Mouse (Mus musculus) testis, adult 2 months (tissue): ENCODE measurements around the gene Gapdh. TPM values are rescaled to one million over a fixed set of nuclear protein-coding genes. Genes with fewer than 3 reads are reported as not detected.

Source experiments
- H3K27ac ChIP-seq: fragments of 200-500 bp; 2 replicates; pipeline ENCODE4 v1.5.1; 2012; ENCODE audit warnings: low read depth, low read length; ENCODE audit not compliant: control insufficient read depth, insufficient read depth
- H3K27me3 ChIP-seq: fragments of 200-500 bp; 2 replicates; pipeline ENCODE4 v1.6.1; 2012; ENCODE audit warnings: mild to moderate bottlenecking, low read length, moderate library complexity; ENCODE audit not compliant: control insufficient read depth, insufficient read depth
- H3K36me3 ChIP-seq: fragments of 200-500 bp; 2 replicates; pipeline ENCODE4 v1.6.1; 2012; ENCODE audit warnings: mild to moderate bottlenecking, low read length; ENCODE audit not compliant: control insufficient read depth, insufficient read depth
- H3K4me1 ChIP-seq: fragments of 200-500 bp; 2 replicates; pipeline ENCODE4 v1.6.1; 2012; ENCODE audit warnings: low read length; ENCODE audit not compliant: control insufficient read depth, insufficient read depth
- H3K4me3 ChIP-seq: fragments of 200-500 bp; 2 replicates; pipeline ENCODE4 v1.5.1; 2012; ENCODE audit warnings: low read depth, mild to moderate bottlenecking, low read length, moderate library complexity, mixed read lengths; ENCODE audit not compliant: control insufficient read depth
- CTCF ChIP-seq: fragments of 200-500 bp; IDR thresholded peaks from 2 replicates; pipeline ENCODE4 v1.5.1; 2012; ENCODE audit warnings: low read depth, mild to moderate bottlenecking, inconsistent platforms, low read length, moderate library complexity; ENCODE audit not compliant: control insufficient read depth, insufficient read depth, insufficient replicate concordance
- POLR2A ChIP-seq: fragments of 200-500 bp; IDR thresholded peaks from 2 replicates; pipeline ENCODE4 v1.6.1; 2012; ENCODE audit warnings: low read depth, mild to moderate bottlenecking, inconsistent platforms, low read length, moderate library complexity; ENCODE audit not compliant: control insufficient read depth
- polyA plus RNA-seq: library from polyadenylated mRNA; depleted of rRNA; stranded (reverse); fragments of >200 nt; gene quantifications from 2 replicates; pipeline ENCODE4 v1.2.3, GENCODE M21; 2012

Gapdh gene
- polyA plus RNA-seq, 1 experiment: 274 TPM

- Histone ChIP-seq H3K4me3 (no peak overlapping the region), H3K27me3 (no peaks in the 10 kb centered on the region), H3K36me3 (peaks cover 3% of the 10 kb centered on the region), H3K27ac (peak overlapping the region; percentile 12; the same call in 1 of the 2 replicates), H3K4me1 (peaks cover 15% of the 10 kb centered on the region)
- TF ChIP-seq CTCF (no peak), POLR2A (no peak)
Measured at GRCm38 (mm10) chr6:125160854-125161760, 5.2 kb downstream of the Gapdh start.

- peaks cover 15% of the 10 kb centered on the region for H3K4me1 ChIP-seq
- H3K27me3 ChIP-seq: no peaks in the 10 kb centered on the region
- TF ChIP-seq POLR2A (no peak), CTCF (no peak)
- peaks cover 3% of the 10 kb centered on the region for H3K36me3 ChIP-seq
- H3K27ac ChIP-seq: no peak overlapping the region; the same call in 1 of the 2 replicates
- H3K4me3 ChIP-seq: no peak overlapping the region
Measured at GRCm38 (mm10) chr6:125160558-125160853, 5.8 kb downstream of the Gapdh start.

- Histone ChIP-seq H3K4me3 (no peak overlapping the region), H3K27me3 (no peaks in the 10 kb centered on the region), H3K4me1 (peaks cover 11% of the 10 kb centered on the region), H3K36me3 (peaks cover 3% of the 10 kb centered on the region), H3K27ac (peak overlapping the region; percentile 33; the same call in 1 of the 2 replicates)
- no peak for TF ChIP-seq POLR2A
- TF ChIP-seq CTCF: no peak
Measured at GRCm38 (mm10) chr6:125159773-125160557, 6.3 kb downstream of the Gapdh start.

- H3K4me3 ChIP-seq: no peak overlapping the region
- peaks cover 3% of the 10 kb centered on the region for H3K36me3 ChIP-seq
- no peaks in the 10 kb centered on the region for H3K27me3 ChIP-seq
- H3K4me1 ChIP-seq: peaks cover 4% of the 10 kb centered on the region
- no peak for TF ChIP-seq POLR2A
- TF ChIP-seq CTCF: no peak
- no peak overlapping the region; the same call in 1 of the 2 replicates for H3K27ac ChIP-seq
Measured at GRCm38 (mm10) chr6:125158944-125159492, 7.2 kb downstream of the Gapdh start.

GRCm38 (mm10) chr6:125156903-125157614 is 9.2 kb downstream of the Gapdh start:
- H3K27ac ChIP-seq: no peak overlapping the region
- H3K4me3 ChIP-seq: no peak overlapping the region
- H3K27me3 ChIP-seq: no peaks in the 10 kb centered on the region
- TF ChIP-seq CTCF (no peak), POLR2A (no peak)
- H3K36me3 ChIP-seq: peaks cover 3% of the 10 kb centered on the region
- H3K4me1 ChIP-seq: no peaks in the 10 kb centered on the region

- Histone ChIP-seq H3K27me3 (no peaks in the 10 kb centered on the region), H3K4me1 (no peaks in the 10 kb centered on the region), H3K27ac (no peak overlapping the region), H3K36me3 (peaks cover 2% of the 10 kb centered on the region), H3K4me3 (no peak overlapping the region)
- TF ChIP-seq POLR2A (no peak), CTCF (no peak)
Measured at GRCm38 (mm10) chr6:125156491-125156890, 9.8 kb downstream of the Gapdh start.
